Mouse (Mus musculus): Measurements from ENCODE around the gene Btbd35f19.
"Not testable (repeated sequence)": the region's sequence is repeated elsewhere in the genome, so short reads cannot be mapped to it uniquely, and the experiment has no call there.

Gene Btbd35f19

DNA sequence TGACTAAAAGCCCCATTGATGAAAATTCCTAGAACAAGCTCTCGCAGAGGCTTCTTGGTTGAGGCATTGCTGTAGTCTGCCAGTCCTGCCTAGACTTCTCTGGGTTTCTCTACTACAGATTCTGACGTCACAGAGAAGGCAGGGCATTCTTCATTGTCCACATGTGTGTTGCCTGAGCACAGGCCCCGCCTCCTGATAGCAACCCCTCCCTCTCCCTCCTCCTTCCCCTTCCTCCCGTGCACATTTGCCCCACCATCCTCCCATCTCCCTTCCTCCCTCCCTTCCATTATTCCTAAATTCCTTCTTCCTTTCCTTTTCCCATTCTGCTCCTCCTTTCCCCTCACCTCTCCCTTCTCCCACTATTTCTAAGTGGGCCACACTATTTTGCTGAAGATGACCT is at the start of gene Btbd35f19:
Gene Btbd35f19 (minus strand): TSS at position 101 of the 400 bp plus-strand sequence.
- not testable (repeated sequence) for H3K27me3 ChIP-seq (ENCODE audit: control insufficient read depth, insufficient read depth, low read length, poor library complexity, severe bottlenecking); DNase-seq (ENCODE audit: low read depth, low spot score)

DNA sequence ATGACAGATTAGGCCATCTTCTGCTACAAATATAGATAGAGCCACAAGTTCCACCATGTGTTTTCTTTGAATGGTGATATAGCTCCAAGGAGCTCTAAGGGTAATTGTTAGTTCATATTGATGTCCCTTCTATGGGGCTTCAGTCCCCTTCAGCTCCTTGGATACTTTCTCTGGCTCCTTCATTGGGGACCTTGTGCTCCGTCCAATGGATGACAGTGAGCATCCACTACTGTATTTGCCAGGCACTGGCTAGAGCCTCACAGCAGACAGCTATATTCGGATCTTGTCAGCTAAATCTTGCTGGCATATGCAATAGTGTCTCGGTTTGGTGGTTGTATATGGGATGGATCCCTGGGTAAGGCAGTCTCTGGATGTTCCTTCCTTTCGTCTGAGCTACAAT is 41.8 kb downstream of the Btbd35f19 start:
- DNase-seq (ENCODE audit: low read depth, low spot score); H3K27me3 ChIP-seq (ENCODE audit: control insufficient read depth, insufficient read depth, low read length, poor library complexity, severe bottlenecking); H3K36me3 ChIP-seq (ENCODE audit: control insufficient read depth, insufficient read depth, low read length, poor library complexity, severe bottlenecking): not testable (repeated sequence)

More for the DNA sequence above, at the start of gene Btbd35f19:
- H3K36me3 ChIP-seq (ENCODE audit: control insufficient read depth, insufficient read depth, low read length, poor library complexity, severe bottlenecking), result not testable (repeated sequence)

DNA sequence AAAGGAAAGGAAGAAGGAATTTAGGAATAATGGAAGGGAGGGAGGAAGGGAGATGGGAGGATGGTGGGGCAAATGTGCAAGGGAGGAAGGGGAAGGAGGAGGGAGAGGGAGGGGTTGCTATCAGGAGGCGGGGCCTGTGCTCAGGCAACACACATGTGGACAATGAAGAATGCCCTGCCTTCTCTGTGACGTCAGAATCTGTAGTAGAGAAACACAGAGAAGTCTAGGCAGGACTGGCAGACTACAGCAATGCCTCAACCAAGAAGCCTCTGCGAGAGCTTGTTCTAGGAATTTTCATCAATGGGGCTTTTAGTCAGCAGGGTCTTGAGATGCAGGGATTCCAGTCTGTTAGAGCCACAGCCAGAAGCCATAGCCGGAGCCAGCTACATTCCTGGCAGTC is 47.6 kb downstream of the Btbd35f19 start, which contains the start of gene Btbd35f26:
Gene Btbd35f26 (plus strand): TSS at position 301 of the 400 bp plus-strand sequence.
- DNase-seq (ENCODE audit: low read depth, low spot score); H3K36me3 ChIP-seq (ENCODE audit: control insufficient read depth, insufficient read depth, low read length, poor library complexity, severe bottlenecking); H3K27me3 ChIP-seq (ENCODE audit: control insufficient read depth, insufficient read depth, low read length, poor library complexity, severe bottlenecking): not testable (repeated sequence)

Measured in splenic B cell, adult 2 months (primary cell).